Mouse (Mus musculus): ENCODE measurements around the gene Golim4.
"Not testable (repeated sequence)": the region's sequence is repeated elsewhere in the genome, so short reads cannot be mapped to it uniquely, and the experiment has no call there.

The Golim4 gene

DNA sequence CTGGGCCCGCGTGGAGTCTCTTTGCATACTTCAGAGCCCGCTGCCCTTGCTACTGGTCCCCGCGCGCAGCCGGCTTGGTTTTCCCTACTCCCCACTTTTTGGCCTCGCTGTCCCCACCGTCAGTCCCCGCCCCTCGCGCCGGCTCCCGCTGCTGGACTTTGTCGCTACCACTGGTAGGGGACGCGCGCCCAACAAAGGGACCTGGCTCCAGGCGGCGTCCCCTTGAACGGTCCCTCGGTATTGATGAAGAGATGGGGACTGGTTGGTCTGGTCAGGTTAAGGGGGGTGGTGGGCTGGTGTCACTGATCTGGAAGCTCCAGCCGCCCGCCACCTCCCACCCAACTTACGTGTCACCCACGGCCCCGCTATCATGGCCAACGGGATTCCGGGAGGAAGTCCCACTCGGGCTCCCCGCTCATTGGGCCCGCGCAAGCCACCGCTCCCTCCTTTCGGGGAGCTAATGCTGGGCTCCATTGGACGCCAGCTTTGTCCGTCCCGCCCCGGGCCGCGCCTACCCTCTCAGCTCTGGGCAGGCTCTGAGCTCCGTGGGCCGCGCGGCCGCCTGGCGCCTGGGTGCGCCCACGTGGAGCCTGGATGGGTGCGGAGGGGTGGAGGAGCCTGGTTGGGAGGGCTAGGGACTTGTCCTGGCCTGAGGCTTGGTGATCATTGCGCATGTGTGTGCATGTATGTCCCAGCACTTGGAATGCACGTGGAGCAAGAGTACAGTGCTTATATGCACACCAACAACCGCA is at the start of gene Golim4:
Gene Golim4 (minus strand): TSS at position 399 of the 752 bp plus-strand sequence.
- DNase-seq (ENCODE audit: low read depth), result peak; percentile 83

DNA sequence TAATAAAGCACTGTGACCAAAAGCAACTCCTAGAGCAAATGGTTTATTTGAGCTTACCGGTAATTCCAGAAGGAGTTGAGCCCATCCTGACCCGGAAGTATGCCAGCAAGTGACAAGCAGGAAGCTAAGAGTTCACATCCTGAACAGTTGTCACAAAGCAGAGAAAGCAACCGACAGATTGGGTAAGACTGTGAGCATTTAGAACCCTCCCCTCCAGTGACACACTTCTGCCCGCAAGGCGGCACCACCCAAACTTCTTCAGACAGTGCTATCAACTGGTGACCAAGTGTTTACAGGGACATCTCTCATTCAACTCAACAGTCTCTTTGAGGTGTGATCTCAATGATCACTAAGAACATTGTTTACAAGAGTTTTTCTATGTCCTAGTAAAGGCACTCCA is 48.9 kb upstream of the Golim4 start:
- DNase-seq (ENCODE audit: low read depth), result no peak

DNA sequence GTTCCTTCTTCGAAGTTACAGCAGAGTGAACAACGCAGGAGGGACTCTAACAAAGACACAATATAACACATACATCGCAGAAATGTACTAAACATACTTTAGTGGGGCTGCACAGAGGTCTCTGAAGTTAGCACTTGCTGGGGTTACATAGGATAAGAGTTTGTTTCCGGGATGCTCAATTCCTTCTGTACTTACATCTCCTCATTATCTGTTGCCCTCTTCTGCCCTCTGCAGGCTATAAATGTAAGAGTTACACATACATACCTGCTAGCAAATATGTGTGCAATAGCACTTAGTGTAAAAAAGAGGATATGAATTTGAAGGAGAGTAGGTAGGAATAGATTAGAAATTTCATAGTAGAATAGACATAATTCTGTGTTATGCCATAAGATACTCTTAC is 44.4 kb upstream of the Golim4 start:
- peak; percentile 27 for DNase-seq (ENCODE audit: low read depth)

DNA sequence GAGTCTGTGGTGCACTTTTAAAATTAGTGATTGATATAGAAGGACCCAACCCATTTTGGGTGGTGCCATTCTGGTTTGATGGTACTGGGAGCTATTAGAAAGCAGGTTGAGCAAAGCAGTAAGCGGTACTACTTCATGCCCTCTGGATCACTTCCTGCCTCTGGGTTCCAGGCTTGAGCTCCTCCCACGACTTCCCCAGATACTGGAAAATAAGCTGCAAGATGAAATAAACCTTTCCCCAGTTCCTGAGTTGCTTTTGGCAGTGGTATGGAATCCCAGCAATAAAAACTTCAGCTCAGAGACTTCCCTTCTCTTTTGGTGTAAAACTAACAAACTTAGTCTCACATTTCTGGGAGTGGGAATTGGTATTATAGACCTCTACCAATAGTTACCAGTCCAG is 43.7 kb upstream of the Golim4 start:
- DNase-seq (ENCODE audit: low read depth), result no peak

DNA sequence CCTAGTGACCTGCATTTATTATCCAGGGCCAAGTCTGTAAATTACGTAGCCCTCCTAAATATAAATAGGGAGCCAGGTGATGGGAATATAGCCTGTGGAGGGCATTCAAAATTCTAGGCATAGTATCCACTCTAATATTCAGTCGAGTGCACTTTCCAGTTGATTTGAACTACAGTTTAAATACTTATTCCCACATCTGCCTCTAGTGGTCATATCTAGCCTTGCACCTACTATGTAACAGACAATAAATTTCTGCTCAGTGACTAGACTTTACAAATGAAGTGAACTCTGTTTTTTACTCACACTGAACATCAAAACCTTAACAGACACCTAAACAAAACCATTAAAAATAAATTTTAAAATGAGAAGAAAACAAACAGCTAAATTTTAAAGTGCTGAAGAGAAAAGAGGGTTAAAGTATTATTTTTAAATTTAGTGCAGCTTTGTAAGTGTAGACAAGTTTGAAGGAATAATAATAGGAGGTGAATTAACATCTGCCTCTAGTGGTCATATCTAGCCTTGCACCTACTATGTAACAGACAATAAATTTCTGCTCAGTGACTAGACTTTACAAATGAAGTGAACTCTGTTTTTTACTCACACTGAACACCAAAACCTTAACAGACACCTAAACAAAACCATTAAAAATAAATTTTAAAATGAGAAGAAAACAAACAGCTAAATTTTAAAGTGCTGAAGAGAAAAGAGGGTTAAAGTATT is 24.4 kb upstream of the Golim4 start:
- not testable (repeated sequence) for DNase-seq (ENCODE audit: low read depth)

DNA sequence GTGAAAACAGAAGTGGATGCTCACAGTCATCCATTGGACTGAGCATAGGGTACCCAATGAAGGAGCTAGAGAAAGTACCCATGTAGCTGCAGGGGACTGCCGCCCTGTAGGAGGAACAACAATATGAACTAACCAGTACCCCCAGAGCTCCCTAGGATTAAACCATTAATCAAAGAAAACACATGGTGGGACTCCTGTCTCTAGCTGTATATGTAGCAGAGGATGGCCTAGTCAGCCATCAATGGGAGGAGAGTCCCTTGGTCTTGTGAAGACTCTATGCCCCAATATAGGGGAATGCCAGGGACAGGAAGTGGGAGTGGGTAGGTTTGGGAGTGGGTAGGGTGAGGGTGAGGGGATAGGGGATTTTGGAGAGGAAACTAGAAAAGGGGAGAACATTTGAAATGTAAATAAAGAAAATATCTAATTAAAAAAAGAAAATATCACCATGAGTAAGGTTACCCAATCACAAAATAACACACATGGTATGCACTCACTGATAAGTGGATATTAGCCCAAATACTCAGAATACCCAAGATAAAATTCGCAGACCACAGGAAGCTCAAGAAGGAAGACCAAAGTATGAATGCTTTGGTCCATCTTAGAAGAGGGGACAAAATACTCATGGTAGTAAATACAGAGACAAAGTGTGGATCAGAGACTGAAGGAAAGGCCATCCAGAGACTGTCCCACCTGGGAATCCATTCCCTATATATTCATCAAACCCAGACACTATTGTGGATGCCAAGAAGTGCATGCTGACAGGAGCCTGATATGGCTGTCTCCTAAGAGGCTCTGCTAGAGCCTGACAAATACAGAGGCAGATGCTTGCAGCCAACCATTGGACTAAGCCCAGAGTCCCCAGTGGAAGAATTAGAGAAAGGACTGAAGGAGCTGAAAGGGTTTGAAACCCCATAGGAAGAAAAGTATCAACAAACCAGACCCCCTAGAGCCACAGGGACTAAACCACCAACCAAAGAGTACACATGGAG is 6.3 kb upstream of the Golim4 start:
- DNase-seq (ENCODE audit: low read depth), result not testable (repeated sequence)

DNA sequence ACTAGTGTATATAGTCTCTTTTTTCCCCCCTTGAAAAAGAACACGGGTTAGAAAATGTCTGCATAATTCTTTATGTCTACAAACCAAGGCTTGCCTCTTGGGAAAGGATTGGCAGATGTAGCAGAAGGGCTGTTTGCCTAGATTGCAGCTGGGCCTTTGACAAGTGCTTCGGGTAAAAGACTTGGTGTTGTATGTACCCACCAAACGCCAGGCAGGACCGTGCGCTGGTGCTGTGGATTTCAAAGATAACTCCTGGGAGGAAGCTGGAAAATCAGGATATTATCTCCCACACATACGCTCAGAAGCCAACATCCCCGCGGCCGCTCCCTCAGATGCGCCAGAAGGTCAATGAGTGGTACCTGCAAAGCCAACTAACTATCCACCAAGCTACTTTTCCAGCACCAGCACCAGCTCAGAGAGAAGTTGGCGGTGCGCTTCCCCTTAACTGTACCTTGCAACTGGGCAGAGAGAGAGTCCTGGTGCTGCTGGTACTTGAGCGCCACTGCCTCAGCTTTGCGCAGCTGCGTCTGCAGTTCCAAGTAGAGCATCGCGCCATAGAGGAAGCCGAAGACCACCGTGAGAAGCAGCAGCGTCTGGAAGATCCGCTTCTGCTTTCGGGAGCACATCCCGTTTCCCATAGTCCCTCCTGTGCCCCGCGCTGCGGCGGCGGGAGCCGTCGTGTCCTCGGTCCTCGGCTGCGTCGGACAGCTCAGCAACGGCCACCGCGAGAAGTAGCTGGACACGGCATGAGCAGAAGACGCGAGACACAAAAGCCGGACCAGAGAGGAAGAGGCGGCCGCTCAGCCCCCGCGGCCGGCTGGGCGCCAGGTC is 873 bp downstream of the Golim4 start:
- no peak for DNase-seq (ENCODE audit: low read depth)

DNA sequence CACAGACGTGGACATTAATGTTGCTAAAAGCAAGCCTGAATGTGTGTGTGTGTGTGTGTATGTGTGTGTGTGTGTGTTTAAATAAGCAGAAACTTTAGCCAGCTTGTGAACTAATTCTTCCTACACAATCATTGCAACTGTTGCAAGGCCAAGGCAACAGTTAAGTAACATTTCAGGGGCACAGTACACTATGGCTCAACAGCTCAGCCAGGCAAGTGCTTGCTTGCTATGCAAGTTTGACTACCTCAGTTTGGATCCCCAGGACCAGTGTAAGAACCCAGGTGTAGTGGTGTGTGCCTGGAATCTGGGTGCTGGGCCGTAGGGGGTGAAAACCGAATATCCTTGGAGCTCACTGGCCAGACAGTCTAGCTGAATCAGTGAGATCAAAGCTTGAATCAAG is 2.6 kb downstream of the Golim4 start:
- no peak for DNase-seq (ENCODE audit: low read depth)

DNA sequence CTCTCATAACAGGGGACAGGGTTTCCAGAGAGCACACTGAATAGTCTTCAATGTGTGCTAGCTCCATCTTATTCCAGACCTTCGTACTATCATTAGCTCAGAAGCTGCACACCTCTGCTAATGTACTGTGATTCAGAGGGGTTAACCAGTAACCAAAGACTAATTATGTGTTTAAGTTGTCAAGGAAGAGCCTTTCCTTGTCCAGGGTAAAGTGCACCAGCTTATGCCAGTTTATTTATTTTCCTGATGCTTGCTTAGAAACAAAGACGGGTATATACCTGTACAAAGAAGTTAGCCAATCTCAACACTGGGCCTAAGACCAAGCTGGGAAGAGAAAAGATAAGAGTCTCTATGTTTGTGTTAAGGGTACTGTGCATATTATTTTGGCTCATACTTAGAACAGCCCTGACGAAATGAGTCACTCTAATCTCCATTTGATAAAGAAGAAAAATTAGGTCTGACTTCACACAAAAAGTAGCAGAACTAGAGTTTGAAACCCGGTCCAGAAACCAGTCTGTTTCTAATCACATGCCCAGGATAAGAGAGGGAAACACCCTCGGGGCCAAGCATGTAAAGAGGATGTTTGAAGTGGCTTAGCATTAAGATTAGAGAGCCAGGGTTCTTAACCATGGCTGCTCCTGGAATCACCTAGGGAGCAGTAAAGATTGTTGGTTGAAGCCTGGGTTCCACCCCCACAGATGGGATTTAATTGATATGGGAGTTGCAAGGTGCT is 4.3 kb downstream of the Golim4 start:
- DNase-seq (ENCODE audit: low read depth), result no peak

DNA sequence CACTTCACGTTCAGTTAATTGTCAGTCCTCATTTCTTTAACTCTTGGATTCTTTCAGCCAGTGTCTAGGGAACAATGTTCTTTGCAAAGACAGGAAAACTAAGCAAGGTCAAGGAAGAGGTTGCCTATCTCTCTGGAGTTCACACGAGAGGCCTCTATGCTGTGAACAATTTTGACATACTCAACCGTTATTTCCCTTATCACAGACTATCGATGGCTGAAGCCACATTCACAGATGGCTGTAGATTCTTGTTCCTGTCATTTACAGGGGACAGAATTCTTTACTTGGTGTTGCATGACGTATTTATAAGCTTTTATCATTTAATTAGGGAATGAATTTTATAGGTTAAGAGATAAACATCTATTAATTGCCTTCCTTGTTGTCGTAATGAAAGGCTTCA is 5.9 kb downstream of the Golim4 start:
- DNase-seq (ENCODE audit: low read depth), result no peak

DNA sequence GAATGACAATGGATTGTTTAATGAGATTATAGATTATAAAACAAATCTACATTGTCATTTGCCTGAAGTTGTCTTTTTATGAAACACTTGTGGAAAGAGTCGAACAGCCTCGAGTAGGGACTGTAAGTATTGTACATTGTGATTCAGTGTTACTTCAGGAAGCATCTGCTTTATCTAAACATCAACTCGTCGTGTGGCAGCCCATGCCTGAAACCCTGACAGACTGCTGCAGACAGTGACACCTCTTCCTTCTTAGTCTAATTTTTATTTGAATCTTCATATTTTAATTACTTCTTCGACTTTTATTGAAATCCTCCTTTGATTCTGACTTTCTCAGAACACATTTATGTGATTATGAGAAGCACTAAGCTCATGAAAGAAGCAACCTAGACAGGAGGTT is 7.4 kb downstream of the Golim4 start:
- no peak for DNase-seq (ENCODE audit: low read depth)

DNA sequence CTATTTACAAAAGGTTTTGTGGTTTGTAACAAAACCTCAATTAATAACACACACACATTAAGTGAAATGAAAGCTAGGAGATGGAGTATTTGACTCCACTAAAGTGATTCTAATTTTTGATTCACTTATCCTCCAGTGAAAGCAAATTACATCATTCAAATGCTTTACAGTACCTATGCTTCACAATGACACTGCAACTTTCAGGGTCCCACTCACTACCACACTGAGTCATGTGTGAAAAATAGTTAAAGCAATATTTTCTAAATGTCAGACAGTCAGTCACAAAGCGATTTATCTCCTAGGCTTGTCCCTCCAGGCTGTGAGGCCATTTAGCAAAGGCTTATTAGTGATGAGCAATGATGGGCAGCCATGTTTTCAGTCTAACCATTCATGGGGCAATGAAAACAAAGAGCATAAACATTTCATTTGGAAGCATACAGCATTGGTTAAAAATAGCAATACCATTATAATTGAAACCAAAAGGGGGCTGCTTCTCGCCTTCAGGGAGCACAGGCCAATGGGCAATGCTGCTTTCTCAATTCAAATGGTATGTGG is 8.1 kb downstream of the Golim4 start:
- no peak for DNase-seq (ENCODE audit: low read depth)

DNA sequence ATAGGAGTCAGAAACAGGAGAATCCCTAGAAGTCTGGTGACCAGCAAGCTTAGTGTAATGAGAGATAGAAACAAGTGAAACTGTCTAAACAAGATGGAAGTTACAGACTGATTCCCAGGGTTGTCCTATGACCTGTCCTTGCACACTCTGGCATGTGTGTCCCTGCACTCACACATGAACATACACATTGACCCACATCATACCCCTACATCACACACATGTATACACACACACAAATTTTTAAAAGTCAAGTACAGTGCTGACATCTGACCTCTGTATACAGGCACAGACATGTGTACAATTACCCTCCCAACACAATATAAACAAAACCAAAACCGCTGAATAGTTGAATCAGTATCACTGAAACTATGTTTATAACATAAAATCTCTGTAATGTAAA is 8.7 kb downstream of the Golim4 start:
- no peak for DNase-seq (ENCODE audit: low read depth)

DNA sequence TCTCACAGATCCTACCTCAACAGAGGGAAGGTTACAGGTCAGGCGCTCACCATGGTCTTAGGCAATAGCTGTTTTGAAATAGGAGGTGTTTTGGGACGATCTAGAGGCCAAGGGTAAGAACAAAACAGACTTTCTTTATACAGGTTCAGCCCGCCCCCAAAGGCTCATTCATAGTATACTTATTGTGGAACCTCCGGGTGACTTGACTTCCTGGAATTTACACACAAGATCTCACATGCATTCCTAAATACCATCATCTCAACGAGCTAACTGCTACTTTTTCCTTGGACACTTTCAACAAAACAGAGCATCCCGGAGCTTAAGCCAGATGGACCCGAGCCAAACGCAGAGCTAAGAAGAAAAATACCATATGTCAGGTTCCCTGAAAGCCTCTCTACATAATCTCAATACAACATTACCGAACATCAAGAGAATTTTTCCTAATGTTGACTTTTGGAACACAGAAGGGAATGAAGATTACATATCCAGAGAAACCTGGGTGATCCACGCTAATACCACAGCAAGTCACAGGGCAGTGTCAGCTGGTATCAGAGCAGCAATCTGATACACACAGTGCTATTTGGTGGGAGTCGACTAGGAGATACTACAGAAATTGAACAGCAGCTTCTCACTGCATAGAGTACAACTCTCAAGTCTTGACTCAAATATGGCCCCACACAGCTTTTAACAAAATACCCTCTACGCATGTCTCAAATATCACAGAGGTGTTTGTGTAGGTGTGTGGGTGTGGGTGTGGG is 14.3 kb downstream of the Golim4 start:
- no peak for DNase-seq (ENCODE audit: low read depth)

DNA sequence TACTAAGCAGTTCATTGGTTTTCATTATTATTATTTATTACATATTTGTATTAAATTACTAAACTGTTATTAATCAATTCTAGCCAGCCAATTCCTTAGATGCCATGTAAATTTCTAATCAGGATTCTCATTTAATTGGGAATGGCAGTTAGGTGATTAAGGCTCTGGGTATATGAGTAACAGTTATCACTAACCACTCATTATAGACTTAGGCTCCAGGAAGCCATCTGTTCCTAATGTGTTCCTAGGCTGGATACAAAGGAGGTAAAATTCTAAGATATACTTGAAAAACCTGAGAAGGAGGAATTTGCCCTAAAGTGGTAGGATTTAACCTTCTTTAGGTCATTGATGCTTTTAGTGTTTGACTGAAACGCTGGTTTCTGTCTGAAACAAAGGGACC is 14.9 kb downstream of the Golim4 start:
- no peak for DNase-seq (ENCODE audit: low read depth)

DNA sequence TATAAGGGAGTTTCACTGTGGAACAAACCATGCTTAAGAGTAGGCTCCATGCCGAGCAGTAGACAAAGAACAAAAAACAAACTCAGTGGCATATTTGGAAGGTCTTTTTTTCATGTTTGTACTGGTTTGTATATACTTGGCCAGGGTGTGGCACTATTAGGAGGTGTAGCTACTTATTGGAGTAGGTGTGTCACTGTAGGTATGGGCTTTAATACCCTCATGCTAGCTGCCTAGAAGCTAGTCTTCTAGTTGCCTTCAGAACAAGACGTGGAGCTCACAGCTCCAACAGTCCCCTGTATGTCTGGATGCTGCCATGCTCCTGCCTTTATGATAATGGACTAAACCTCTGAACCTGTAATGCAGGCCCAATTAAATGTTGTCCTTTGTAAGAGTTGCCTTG is 20.6 kb downstream of the Golim4 start:
- DNase-seq (ENCODE audit: low read depth), result no peak

DNA sequence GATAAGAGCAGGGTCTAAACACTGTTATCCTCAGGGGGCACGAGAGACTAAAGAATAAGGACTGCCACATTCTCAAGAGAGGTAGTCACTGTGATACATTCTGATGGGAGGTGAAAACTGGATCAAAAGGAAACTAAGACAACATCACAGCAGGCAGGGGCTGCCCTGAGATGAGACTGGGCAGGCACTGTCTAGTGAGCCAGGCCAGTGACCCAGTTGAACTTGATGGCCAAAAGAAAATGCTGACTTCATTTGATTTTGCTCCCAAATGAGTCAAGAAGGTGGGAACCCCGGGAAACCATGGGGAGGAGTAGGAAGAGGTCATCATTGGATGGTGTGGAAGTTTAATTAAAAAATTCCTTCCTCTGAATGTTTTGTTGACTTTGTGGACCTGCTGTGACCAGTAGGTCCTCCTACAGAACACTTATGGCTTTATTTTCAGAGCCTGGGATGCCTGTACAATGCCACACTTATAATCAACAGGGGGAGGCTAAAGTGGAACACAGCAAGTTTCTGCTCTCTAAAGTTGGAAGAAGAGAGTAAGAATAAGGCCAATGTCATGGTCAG is 26.0 kb downstream of the Golim4 start:
- DNase-seq (ENCODE audit: low read depth), result no peak

DNA sequence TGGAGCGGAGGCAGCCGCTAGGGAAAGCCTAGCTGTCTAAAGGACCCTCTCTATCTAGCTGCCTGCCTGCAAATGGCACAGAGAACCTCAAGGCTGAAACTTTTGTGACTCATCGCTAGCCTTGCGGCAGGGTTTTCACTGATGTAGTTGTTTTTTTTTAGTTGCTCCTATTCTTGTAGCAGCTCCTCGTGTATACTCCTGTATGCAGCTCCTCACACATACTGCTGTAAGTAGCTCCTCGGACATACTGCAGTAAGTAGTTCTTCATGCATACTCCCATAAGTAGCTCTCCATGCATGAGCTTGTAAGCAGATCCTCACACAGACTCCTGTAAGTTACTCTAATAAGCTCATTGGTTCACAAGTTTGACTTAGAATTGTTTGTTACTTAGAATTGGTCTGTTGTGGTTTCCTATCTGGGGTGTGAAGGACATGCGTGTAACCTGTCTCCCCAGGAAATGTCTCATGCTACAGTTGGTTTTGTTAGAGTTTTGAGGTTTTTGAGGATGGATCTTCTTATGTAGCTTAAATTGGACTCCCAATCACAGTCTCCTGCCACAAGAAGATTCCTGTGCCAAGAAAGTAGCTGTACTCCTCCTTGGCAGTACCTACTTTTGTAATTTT is 26.7 kb downstream of the Golim4 start:
- DNase-seq (ENCODE audit: low read depth), result no peak

DNA sequence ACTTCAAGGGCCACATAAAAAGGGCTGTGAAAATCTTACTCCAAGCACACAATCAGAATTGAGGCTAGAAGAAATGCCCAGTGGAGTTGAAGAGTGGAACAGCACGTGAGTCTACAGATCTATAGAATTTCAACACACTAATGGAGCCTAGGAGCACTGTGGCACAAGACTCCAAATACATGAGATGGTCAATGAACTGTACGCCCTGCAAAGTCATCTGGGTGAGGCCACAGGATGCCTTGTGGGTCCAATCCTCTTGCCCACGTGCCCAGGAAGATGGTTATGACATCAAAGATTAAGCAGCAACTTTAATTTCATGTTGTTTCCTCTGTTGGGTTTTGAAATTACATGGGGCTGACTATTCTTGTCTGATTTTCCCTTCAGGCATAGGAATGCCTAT is 30.4 kb downstream of the Golim4 start:
- DNase-seq (ENCODE audit: low read depth), result no peak
